Mouse (Mus musculus): ENCODE measurements around the gene Gm10318. TPM values are rescaled to one million over a fixed set of nuclear protein-coding genes. Genes with fewer than 3 reads are reported as not detected.
A peak's percentile ranks its signal among the peaks of the same experiment; 100 is the strongest.

Gene Gm10318
- not detected in 2 replicates for polyA plus RNA-seq (2015; fragmentation: Nextera tagmentation; extraction: Ambion mirVana)

DNA sequence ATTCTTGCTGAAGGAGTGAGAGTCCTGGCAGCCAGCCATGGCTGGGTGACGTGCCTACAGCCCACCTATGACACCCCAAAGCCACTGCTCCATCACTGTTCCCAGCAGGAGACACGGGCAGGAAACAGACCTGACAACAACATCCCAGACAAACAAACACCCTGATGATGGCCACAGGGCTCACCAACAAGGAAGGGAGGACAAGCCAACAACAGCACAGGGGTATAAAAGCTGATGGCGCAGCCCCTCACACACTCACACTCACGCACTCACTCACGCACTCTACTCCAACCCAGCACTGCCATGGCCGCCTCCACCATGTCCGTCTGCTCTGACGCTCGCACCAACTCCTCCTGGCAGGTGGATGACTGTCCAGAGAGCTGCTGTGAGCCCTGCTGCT is at the start of gene Gm10318:
TSS of gene Gm10318 (plus strand) at position 301 of the 400 bp plus-strand sequence.
- Histone ChIP-seq H3K36me3 (no peaks in the 10 kb centered on the region), H3K4me2 (replicated peaks) (no peak within 1 kb of the TSS), H3K9me3 (no peaks in the 10 kb centered on the region), H3K9ac (no peak within 1 kb of the TSS), H3K27me3 (replicated peaks) (no peaks in the 10 kb centered on the region; the same call in 1 of the 2 replicates), H3K4me3 (replicated peaks) (no peak within 1 kb of the TSS), H3K27ac (no peak within 1 kb of the TSS), H3K4me1 (replicated peaks) (no peaks in the 10 kb centered on the region)
- ATAC-seq = no peak
- WGBS = 65% methylated on average over 9 of the region's 9 CpGs

DNA sequence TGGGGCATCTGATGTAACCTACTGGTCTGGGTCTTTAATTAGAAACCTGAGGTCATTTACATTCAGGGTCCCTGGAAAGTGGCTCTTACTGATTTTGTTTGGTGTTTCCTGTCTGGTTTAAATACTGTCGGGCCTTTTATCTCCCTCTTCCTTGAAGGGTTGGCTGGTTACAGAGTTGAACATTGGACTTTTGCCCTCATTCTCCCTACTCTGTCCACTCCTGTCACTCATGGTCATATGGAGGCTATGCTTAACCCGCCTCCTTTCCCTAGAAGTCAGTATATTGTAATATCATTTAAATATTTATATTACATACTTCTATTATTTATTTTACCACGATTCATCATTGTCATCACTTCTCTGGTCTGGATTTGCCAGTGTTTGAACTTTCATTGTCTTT is 48.6 kb upstream of the Gm10318 start:
- H3K27ac ChIP-seq = no peak overlapping the region
- no peak for ATAC-seq
- no peak overlapping the region for H3K9ac ChIP-seq
- no peak overlapping the region for H3K4me2 ChIP-seq (replicated peaks)
- H3K36me3 ChIP-seq = no peaks in the 10 kb centered on the region
- H3K27me3 ChIP-seq (replicated peaks) = no peaks in the 10 kb centered on the region
- no peaks in the 10 kb centered on the region for H3K9me3 ChIP-seq
- no peaks in the 10 kb centered on the region for H3K4me1 ChIP-seq (replicated peaks)
- WGBS = 48% methylated on average over 3 of the region's 3 CpGs
- H3K4me3 ChIP-seq (replicated peaks) = no peak overlapping the region

DNA sequence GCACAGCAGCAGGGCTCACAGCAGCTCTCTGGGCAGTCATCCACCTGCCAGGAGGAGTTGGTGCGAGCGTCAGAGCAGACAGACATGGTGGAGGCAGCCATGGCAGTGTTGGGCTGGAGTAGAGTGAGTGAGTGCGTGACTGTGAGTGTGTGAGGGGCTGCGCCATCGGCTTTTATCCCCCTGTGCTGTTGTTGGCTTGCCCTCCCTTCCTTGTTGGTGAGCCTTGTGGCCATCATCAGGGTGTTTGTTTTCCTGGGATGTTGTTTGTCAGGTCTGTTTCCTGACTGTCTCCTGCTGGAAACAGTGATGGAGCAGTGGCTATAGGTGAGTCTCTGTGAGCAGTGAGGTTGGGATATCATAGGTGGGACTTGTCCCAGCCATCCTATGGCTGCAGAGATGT is 40.9 kb upstream of the Gm10318 start, which contains the start of gene Gm9507:
TSS of gene Gm9507 (minus strand) at position 101 of the 400 bp plus-strand sequence.
- Histone ChIP-seq H3K27ac (no peak within 1 kb of the TSS), H3K4me2 (replicated peaks) (no peak within 1 kb of the TSS), H3K36me3 (no peaks in the 10 kb centered on the region), H3K9ac (no peak within 1 kb of the TSS), H3K27me3 (replicated peaks) (no peaks in the 10 kb centered on the region), H3K4me3 (replicated peaks) (no peak within 1 kb of the TSS), H3K9me3 (no peaks in the 10 kb centered on the region), H3K4me1 (replicated peaks) (no peaks in the 10 kb centered on the region)
- ATAC-seq = no peak
- 68% methylated on average over 5 of the region's 5 CpGs for WGBS

DNA sequence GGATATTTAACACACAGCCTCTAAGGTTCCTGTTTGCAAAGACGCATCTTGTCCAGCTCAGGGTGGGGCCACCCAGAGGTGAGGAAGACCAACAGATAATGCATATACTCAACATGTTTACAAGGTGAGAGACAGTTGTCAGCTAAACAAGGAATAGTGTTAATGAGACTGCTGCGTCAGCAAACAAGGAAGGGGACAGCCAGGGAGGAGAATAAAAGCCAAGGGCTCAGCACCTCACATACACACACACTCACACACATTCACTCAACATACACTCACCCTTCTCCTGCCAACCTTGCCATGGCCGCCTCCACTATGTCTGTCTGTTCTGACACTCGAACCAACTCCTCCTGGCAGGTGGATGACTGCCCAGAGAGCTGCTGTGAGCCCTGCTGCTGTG is 38.3 kb upstream of the Gm10318 start, which contains the start of gene Gm2696:
TSS of gene Gm2696 (plus strand) at position 301 of the 400 bp plus-strand sequence.
- H3K4me2 ChIP-seq (replicated peaks) = no peak within 1 kb of the TSS
- H3K9me3 ChIP-seq = no peaks in the 10 kb centered on the region
- no peaks in the 10 kb centered on the region for H3K4me1 ChIP-seq (replicated peaks)
- no peaks in the 10 kb centered on the region for H3K27me3 ChIP-seq (replicated peaks)
- ATAC-seq = no peak
- H3K27ac ChIP-seq = no peak within 1 kb of the TSS
- no peak within 1 kb of the TSS for H3K4me3 ChIP-seq (replicated peaks)
- 36% methylated on average over 4 of the region's 4 CpGs for WGBS
- no peaks in the 10 kb centered on the region for H3K36me3 ChIP-seq
- no peak within 1 kb of the TSS for H3K9ac ChIP-seq

DNA sequence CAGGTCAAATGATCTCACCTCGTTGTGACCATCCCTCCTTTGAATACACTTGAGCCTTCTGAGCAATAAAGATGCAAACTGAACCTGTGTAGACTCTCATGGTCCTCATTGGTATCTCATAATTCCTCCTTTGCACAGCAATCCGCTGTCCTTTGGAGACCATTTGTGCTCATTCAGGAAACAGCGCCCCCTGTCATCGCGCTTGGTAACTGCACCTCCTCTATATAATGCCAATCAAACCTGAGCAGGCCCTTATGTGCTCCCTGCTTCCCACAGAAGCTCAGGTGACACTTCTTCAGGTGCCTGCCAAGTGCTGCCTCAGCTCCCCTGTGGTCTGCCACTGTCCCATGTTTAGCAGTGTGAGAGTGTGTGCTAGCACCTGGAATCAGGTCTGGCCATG is 37.1 kb upstream of the Gm10318 start:
- 26% methylated on average over 5 of the region's 5 CpGs for WGBS
- H3K27ac ChIP-seq = no peak overlapping the region
- H3K9ac ChIP-seq = no peak overlapping the region
- no peak for ATAC-seq
- no peaks in the 10 kb centered on the region for H3K9me3 ChIP-seq
- no peak overlapping the region for H3K4me2 ChIP-seq (replicated peaks)
- H3K4me1 ChIP-seq (replicated peaks) = no peaks in the 10 kb centered on the region
- no peaks in the 10 kb centered on the region for H3K27me3 ChIP-seq (replicated peaks)
- no peak overlapping the region for H3K4me3 ChIP-seq (replicated peaks)
- H3K36me3 ChIP-seq = no peaks in the 10 kb centered on the region

DNA sequence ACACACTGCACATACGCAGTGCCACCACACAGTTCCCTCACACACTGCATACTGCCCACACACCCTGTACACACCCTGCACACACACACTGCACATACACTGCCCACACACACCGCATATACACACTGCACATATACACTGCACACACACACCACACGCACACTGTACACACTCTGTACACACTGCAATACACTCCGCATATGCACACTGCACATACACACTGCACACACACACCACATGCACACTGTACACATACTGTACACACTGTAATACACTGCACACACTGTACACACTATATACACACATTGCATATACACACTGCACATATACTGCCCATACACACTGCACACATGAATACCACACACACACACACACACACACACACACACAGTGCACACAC is 34.1 kb upstream of the Gm10318 start:
- 95% methylated on average over 4 of the region's 4 CpGs for WGBS
- Histone ChIP-seq H3K9me3 (no peaks in the 10 kb centered on the region), H3K4me2 (replicated peaks) (no peak overlapping the region), H3K27me3 (replicated peaks) (no peaks in the 10 kb centered on the region), H3K27ac (no peak overlapping the region), H3K4me1 (replicated peaks) (no peaks in the 10 kb centered on the region), H3K4me3 (replicated peaks) (no peak overlapping the region), H3K9ac (no peak overlapping the region), H3K36me3 (no peaks in the 10 kb centered on the region)
- no peak for ATAC-seq

DNA sequence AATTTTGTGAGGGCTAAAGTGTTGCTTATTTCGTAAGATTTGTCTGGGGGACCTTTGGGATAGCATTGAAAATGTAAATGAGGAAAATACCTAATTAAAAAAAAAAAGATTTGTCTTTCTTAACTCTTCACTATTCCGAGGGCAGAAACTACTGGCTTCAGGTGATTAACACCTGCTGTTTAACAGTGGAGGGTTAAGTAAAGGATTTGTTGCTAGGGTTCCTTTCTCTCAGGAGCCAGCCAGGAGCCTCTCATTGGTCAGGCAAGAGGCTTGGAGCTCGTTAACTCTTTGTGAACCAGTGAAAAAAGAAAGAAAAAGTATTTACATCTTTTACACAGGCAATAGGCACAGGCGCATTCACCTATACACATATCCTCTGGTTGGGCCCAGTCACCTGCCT is 33.5 kb upstream of the Gm10318 start:
- WGBS = 48% methylated on average over 4 of the region's 4 CpGs
- no peaks in the 10 kb centered on the region for H3K9me3 ChIP-seq
- no peak overlapping the region for H3K4me2 ChIP-seq (replicated peaks)
- no peaks in the 10 kb centered on the region for H3K4me1 ChIP-seq (replicated peaks)
- H3K27ac ChIP-seq = no peak overlapping the region
- no peak overlapping the region for H3K9ac ChIP-seq
- no peak overlapping the region for H3K4me3 ChIP-seq (replicated peaks)
- H3K27me3 ChIP-seq (replicated peaks) = no peaks in the 10 kb centered on the region
- ATAC-seq = no peak
- no peaks in the 10 kb centered on the region for H3K36me3 ChIP-seq

DNA sequence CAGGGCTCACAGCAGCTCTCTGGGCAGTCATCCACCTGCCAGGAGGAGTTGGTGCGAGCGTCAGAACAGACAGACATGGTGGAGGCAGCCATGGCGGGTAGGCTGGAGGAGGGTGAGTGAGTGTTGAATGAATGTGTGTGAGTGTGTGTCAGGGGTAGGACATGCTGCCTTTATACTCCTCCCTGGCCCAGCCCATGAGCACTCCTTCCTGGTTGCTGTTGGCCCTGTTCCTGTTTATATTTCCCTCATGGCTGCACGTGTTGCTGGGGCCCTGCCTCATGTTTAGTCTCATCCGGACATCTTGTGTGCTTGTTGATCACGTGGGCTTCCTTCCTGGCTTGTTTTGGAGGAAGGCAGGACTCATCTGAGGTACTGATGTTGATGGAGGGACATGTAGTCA is 25.7 kb upstream of the Gm10318 start, which contains the start of gene Krtap10-4:
TSS of gene Krtap10-4 (minus strand) at position 145 of the 400 bp plus-strand sequence.
- Histone ChIP-seq H3K9ac (no peak within 1 kb of the TSS), H3K4me1 (replicated peaks) (no peaks in the 10 kb centered on the region), H3K27ac (no peak within 1 kb of the TSS), H3K9me3 (no peaks in the 10 kb centered on the region), H3K27me3 (replicated peaks) (no peaks in the 10 kb centered on the region), H3K4me2 (replicated peaks) (no peak within 1 kb of the TSS), H3K4me3 (replicated peaks) (no peak within 1 kb of the TSS), H3K36me3 (no peaks in the 10 kb centered on the region)
- no peak for ATAC-seq
- 53% methylated on average over 6 of the region's 6 CpGs for WGBS

DNA sequence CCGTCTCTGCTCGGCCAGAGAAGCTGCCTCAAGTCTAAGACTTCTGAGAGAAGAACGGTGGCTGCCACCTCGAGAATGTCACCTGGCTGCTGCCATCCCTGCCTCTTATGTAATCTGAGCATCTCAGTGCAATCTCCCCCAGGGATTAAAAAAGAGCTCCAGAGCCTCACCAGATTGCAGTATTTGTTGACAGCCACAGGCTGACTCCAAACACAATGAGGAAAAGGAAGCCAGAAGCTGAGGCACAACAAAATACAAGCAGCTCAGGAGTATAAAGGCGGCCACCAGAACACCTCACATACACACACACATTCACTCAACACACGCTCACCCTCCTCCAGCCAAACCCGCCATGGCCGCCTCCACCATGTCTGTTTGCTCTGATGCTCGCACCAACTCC is 17.0 kb upstream of the Gm10318 start, which contains the start of gene Krtap10-10:
TSS of gene Krtap10-10 (plus strand) at position 301 of the 400 bp plus-strand sequence.
- H3K36me3 ChIP-seq = no peaks in the 10 kb centered on the region
- no peaks in the 10 kb centered on the region for H3K9me3 ChIP-seq
- no peak within 1 kb of the TSS for H3K9ac ChIP-seq
- H3K27ac ChIP-seq = no peak within 1 kb of the TSS
- WGBS = 69% methylated on average over 9 of the region's 9 CpGs
- no peak within 1 kb of the TSS for H3K4me2 ChIP-seq (replicated peaks)
- no peaks in the 10 kb centered on the region for H3K27me3 ChIP-seq (replicated peaks)
- no peak for ATAC-seq
- H3K4me1 ChIP-seq (replicated peaks) = no peaks in the 10 kb centered on the region
- H3K4me3 ChIP-seq (replicated peaks) = no peak within 1 kb of the TSS

DNA sequence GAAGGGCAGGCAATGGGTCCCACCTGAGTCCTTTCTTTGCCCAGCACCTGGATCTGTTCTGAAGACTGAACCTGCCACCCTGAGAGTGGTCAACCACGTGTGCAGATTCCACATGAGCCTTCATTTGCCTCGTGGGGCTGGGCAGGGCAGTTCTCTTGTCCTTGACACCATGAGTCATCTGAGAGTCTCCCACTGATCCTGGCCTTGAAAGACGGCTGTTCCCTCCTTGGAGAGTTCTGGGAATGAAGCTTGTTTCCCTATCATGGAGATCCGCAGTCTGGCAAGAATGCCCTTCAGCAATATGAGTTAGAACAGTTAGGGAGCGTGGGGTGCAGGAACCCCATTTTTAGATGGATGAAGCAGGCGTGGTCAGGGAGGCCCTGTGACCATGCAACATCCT is 13.7 kb upstream of the Gm10318 start:
- 70% methylated on average over 6 of the region's 6 CpGs for WGBS
- ATAC-seq = no peak

DNA sequence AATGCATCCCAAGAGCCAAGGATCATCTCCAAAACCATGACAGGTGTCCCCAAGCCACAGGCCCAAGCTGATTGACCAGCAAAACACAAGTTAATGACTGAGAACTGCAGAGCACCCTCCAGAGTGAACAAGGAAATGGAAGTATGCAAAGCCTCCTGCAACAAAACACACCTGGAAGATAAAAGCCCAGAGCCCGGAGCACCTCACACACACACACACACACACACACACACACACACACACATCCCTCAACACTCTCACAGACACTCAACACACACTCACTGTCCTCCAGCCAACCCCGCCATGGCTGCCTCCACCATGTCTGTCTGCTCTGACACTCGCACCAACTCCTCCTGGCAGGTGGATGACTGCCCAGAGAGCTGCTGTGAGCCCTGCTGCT is 6.2 kb upstream of the Gm10318 start, which contains the start of gene Gm36176:
TSS of gene Gm36176 (plus strand) at position 301 of the 400 bp plus-strand sequence.
- H3K4me3 ChIP-seq (replicated peaks) = no peak within 1 kb of the TSS
- H3K4me2 ChIP-seq (replicated peaks) = no peak within 1 kb of the TSS
- no peaks in the 10 kb centered on the region for H3K36me3 ChIP-seq
- ATAC-seq = no peak
- no peaks in the 10 kb centered on the region for H3K27me3 ChIP-seq (replicated peaks)
- no peaks in the 10 kb centered on the region for H3K4me1 ChIP-seq (replicated peaks)
- no peaks in the 10 kb centered on the region for H3K9me3 ChIP-seq
- H3K27ac ChIP-seq = no peak within 1 kb of the TSS
- no peak within 1 kb of the TSS for H3K9ac ChIP-seq
- 67% methylated on average over 3 of the region's 3 CpGs for WGBS

More for the DNA sequence above, 13.7 kb upstream of the Gm10318 start:
- no peak overlapping the region for H3K9ac ChIP-seq
- no peaks in the 10 kb centered on the region for H3K4me1 ChIP-seq (replicated peaks)
- H3K9me3 ChIP-seq = no peaks in the 10 kb centered on the region
- H3K4me3 ChIP-seq (replicated peaks) = no peak overlapping the region
- no peaks in the 10 kb centered on the region for H3K27me3 ChIP-seq (replicated peaks)
- no peaks in the 10 kb centered on the region for H3K36me3 ChIP-seq
- no peak overlapping the region for H3K4me2 ChIP-seq (replicated peaks)
- H3K27ac ChIP-seq = no peak overlapping the region

DNA sequence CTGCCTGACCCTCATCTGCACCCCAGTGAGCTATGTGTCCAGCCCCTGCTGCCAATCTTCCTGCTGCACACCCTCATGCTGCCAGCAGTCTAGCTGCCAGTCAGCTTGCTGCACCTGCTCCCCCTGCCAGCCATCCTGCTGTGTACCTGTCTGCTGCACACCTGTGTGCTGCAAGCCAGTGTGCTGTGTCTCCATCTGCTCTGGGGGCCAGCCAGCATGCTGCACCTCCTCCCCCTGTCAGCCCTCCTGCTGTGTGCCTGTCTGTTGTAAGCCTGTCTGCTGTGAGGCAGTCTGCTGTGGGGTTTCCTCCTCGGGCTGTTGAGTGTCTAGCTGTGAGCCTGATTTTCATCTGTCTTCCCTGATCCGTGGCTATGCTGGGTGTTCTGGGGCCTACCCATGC is 5.7 kb upstream of the Gm10318 start:
- Histone ChIP-seq H3K36me3 (no peaks in the 10 kb centered on the region), H3K4me1 (replicated peaks) (no peaks in the 10 kb centered on the region), H3K4me2 (replicated peaks) (no peak overlapping the region), H3K27me3 (replicated peaks) (no peaks in the 10 kb centered on the region), H3K9me3 (no peaks in the 10 kb centered on the region), H3K9ac (no peak overlapping the region), H3K4me3 (replicated peaks) (no peak overlapping the region), H3K27ac (no peak overlapping the region)
- 20% methylated on average over 2 of the region's 2 CpGs for WGBS
- ATAC-seq = no peak

DNA sequence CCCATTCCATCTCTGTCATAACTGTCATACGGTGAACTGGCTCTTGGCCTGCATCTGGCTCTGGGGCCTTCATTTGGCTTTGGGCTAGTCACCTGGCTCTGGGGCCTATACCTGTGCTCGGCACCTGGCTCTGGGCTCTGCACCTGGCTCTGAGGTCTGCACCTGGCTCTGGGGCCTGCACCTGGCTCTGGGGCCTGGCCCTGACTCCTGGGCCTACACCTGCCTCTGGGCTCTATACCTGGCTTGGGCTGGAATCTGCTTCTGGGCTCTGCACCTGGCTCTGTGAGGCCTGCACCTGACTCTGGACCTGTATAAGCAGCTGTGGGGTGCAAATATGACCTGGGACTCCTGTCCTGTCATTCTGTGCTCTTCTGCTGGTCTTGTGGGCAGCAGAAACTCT is 5.1 kb upstream of the Gm10318 start:
- 80% methylated on average over 2 of the region's 2 CpGs for WGBS
- no peak overlapping the region for H3K4me3 ChIP-seq (replicated peaks)
- H3K4me2 ChIP-seq (replicated peaks) = no peak overlapping the region
- H3K27me3 ChIP-seq (replicated peaks) = no peaks in the 10 kb centered on the region
- H3K36me3 ChIP-seq = no peaks in the 10 kb centered on the region
- no peak overlapping the region for H3K9ac ChIP-seq
- H3K4me1 ChIP-seq (replicated peaks) = no peaks in the 10 kb centered on the region
- no peaks in the 10 kb centered on the region for H3K9me3 ChIP-seq
- H3K27ac ChIP-seq = no peak overlapping the region
- ATAC-seq = 0 out of 2 replicates have a peak, but pooled peaks have one; percentile 31
